Mouse (Mus musculus): ENCODE results near the gene Itpk1. TPM values are rescaled to one million over a fixed set of nuclear protein-coding genes. Genes with fewer than 3 reads are reported as not detected.

Itpk1 gene
- total and polyA plus RNA-seq, 2 experiments from 2014 or later = 47.5 to 47.6 TPM

DNA sequence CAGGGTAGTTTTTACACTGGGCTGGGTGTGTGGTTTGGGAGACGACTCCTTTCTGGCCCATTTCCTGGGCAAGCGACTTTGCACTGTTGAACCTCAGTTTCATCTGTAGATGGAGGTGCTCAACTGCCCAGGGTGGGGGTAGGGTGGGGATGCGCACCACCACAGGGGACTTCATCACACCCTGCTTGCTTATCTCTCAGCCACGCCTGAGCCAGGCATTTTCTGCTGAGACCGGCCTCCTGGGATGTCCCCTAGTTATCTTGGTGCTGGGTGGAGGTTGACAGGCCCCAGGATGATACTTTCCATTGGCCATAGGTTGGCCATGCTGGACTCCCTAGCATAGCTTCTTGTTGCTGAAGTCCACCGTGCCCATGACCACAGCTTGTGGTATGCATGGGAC, 139.6 kb downstream of the Itpk1 start:
- 89% methylated on average over 6 of the region's 6 CpGs for WGBS
- no peaks in the 10 kb centered on the region for H3K4me1 ChIP-seq (ENCODE audit: insufficient read depth)
- ATAC-seq (no peak), DNase-seq (no peak)
- no peak overlapping the region for H3K9ac ChIP-seq
- H3K9me3 ChIP-seq (ENCODE audit: low read length) = no peaks in the 10 kb centered on the region
- no peak overlapping the region for H3K27ac ChIP-seq (ENCODE audit: low read depth, low read length)
- no peak overlapping the region for H3K4me3 ChIP-seq (ENCODE audit: low read depth, low read length)
- no peak for TF ChIP-seq CTCF (IDR thresholded peaks at IDR 0.05; ENCODE audit: low read depth)
- H3K4me2 ChIP-seq (ENCODE audit: low read depth) = no peak overlapping the region
- peaks cover 23% of the 10 kb centered on the region for H3K36me3 ChIP-seq (ENCODE audit: insufficient read depth)
- no peaks in the 10 kb centered on the region for H3K27me3 ChIP-seq (ENCODE audit: insufficient read depth, low read length)

DNA sequence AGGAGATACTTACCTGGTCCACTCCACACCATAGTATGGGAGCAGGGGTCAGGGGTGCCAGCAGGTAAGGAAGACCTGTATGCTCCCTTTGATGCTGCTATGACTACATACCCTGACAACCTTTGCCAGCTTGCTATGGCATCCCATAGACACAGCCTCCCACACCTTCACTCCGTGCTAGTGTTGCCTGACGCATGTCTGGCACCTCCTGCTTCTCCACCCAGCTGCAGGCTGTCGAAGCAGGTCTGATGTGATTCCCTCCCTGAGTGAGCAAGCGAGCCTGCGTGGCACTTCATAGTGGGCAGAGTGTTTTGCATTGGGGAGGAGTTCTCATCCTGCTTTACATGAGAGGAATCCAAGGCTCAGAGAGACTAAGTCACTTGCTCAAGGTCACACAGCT, 147.4 kb downstream of the Itpk1 start:
- Histone ChIP-seq H3K27ac (ENCODE audit: low read depth, low read length) (no peak overlapping the region), H3K36me3 (ENCODE audit: insufficient read depth) (peaks cover 16% of the 10 kb centered on the region; the same call in 1 of the 2 replicates), H3K4me2 (ENCODE audit: low read depth) (no peak overlapping the region), H3K9ac (no peak overlapping the region), H3K9me3 (ENCODE audit: low read length) (no peaks in the 10 kb centered on the region), H3K27me3 (ENCODE audit: insufficient read depth, low read length) (no peaks in the 10 kb centered on the region), H3K4me1 (ENCODE audit: insufficient read depth) (peaks cover 9% of the 10 kb centered on the region; the same call in 1 of the 2 replicates), H3K4me3 (ENCODE audit: low read depth, low read length) (no peak overlapping the region)
- ATAC-seq = no peak
- 71% methylated on average over 5 of the region's 5 CpGs for WGBS
- no peak for TF ChIP-seq CTCF (IDR thresholded peaks at IDR 0.05; ENCODE audit: low read depth)
- no peak for DNase-seq

DNA sequence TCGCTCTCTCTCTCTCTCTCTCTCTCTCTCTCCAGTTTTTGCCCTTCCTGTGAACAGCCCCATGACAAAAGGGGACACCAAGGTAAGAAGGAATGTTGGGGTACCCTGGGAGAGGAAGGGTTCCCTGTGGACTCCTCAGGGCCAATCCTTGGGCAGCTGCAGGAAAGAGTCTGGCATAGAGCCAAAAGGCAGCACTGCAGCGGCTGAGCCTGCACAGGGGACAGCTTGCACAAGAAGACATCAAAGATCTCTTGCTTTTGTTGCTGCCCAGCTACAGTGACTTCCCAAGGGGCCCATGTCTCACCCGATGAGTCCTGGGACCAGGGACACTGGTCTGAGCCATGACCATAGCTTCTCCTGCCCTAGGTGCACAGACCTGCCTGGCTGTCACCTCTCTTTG, 148.9 kb downstream of the Itpk1 start:
- Histone ChIP-seq H3K4me3 (ENCODE audit: low read depth, low read length) (peak overlapping the region; percentile 75), H3K9ac (peak overlapping the region; percentile 79; the same call in 1 of the 2 replicates), H3K27me3 (ENCODE audit: insufficient read depth, low read length) (no peaks in the 10 kb centered on the region), H3K4me1 (ENCODE audit: insufficient read depth) (peaks cover 9% of the 10 kb centered on the region; the same call in 1 of the 2 replicates), H3K27ac (ENCODE audit: low read depth, low read length) (no peak overlapping the region), H3K36me3 (ENCODE audit: insufficient read depth) (peaks cover 14% of the 10 kb centered on the region; the same call in 1 of the 2 replicates), H3K4me2 (ENCODE audit: low read depth) (peak overlapping the region; percentile 84), H3K9me3 (ENCODE audit: low read length) (no peaks in the 10 kb centered on the region)
- TF ChIP-seq CTCF (IDR thresholded peaks at IDR 0.05; ENCODE audit: low read depth) = no peak
- WGBS = 42% methylated on average over 3 of the region's 3 CpGs
- ATAC-seq (no peak), DNase-seq (peak; percentile 53)

DNA sequence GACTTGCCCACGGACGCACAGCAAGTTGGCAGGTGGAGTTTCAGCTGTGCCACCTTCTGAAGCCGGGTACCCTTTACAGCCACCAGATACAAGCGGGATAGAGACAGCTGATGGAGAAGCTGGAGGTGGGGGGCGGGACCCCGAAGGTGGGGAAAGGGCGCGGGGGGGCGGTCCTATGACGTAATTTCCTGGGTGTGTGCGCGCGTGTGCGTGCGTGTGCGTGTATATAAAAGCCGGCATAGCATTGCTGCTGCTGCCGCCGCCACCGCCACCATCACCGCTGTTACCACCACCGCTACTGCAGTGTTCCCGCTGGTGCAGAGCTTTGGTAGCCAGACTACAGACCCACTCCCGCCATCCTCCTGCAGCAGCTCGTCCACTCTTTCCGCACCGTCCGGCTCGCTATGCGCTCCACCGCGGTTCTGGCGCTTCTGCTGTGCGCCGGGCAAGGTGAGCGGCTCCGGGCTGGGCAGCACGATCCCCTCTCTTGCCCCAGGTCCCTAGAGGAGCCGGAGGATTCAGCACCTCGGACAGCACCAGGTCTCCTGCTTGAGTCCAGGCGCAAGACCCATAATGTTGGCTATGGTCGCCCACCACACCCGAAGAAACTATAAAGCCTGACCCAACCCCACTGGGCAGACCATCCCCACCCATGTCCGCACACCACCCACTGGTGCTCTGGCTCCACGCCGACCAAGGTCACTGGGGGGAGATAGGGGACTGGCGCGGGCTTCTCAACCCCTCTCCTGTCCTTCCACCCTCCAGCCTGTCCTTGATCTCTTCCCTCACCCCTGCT, 149.8 kb downstream of the Itpk1 start, which contains the start of gene Chga:
Gene Chga (plus strand): TSS at position 249 of the 796 bp plus-strand sequence.
- Histone ChIP-seq H3K4me3 (ENCODE audit: low read depth, low read length) (peak within 1 kb of the TSS; percentile 75), H3K36me3 (ENCODE audit: insufficient read depth) (peaks cover 14% of the 10 kb centered on the region; the same call in 1 of the 2 replicates), H3K27ac (ENCODE audit: low read depth, low read length) (peak within 1 kb of the TSS; percentile 81), H3K27me3 (ENCODE audit: insufficient read depth, low read length) (no peaks in the 10 kb centered on the region), H3K4me1 (ENCODE audit: insufficient read depth) (peaks cover 9% of the 10 kb centered on the region; the same call in 1 of the 2 replicates), H3K9me3 (ENCODE audit: low read length) (no peaks in the 10 kb centered on the region), H3K4me2 (ENCODE audit: low read depth) (peak within 1 kb of the TSS; percentile 84), H3K9ac (peak within 1 kb of the TSS; percentile 79)
- peak; percentile 93 for ATAC-seq
- WGBS = 3% methylated on average over 48 of the region's 48 CpGs
- peak; percentile 93 for DNase-seq
- no peak; the same call in 1 of the 2 replicates for TF ChIP-seq CTCF (IDR thresholded peaks at IDR 0.05; ENCODE audit: low read depth)

DNA sequence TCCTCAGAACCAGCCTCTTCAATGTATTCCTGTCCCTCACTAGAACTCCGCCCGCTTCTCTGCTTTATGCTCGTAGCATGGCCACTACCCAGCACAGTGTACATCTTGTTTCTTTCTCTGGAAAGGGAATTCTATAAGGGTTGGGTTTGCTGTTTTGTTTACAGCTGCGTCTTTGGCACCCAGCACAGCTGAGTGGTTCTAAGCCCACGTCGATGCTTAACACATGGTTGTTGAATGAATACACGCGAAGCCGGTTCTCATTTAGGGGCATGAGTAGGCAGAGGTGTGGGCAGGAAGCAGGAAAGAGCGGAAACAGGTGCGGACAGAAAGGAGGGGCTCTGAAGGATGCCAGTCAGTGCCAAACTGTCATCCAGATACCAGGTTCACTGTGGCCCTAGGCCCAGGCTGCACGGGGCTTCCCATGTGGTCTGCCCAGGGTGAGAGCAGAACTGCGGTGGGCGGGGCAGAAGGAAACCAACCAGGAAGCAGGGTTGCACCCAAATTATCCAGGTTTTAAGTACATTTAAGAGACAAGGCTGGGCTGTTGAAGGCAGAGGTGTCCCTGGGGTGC, 150.9 kb downstream of the Itpk1 start:
- ATAC-seq = no peak
- TF ChIP-seq CTCF (IDR thresholded peaks at IDR 0.05; ENCODE audit: low read depth) = no peak
- WGBS = 75% methylated on average over 14 of the region's 14 CpGs
- H3K4me2 ChIP-seq (ENCODE audit: low read depth) = peak overlapping the region; percentile 84; the same call in 1 of the 2 replicates
- no peak overlapping the region for H3K4me3 ChIP-seq (ENCODE audit: low read depth, low read length)
- H3K27me3 ChIP-seq (ENCODE audit: insufficient read depth, low read length) = no peaks in the 10 kb centered on the region
- 0 out of 2 replicates have a peak, but pooled peaks cover 5% of the 10 kb centered on the region for H3K36me3 ChIP-seq (ENCODE audit: insufficient read depth)
- DNase-seq = no peak
- no peak overlapping the region for H3K27ac ChIP-seq (ENCODE audit: low read depth, low read length)
- H3K4me1 ChIP-seq (ENCODE audit: insufficient read depth) = peaks cover 9% of the 10 kb centered on the region; the same call in 1 of the 2 replicates
- no peaks in the 10 kb centered on the region for H3K9me3 ChIP-seq (ENCODE audit: low read length)
- no peak overlapping the region for H3K9ac ChIP-seq

DNA sequence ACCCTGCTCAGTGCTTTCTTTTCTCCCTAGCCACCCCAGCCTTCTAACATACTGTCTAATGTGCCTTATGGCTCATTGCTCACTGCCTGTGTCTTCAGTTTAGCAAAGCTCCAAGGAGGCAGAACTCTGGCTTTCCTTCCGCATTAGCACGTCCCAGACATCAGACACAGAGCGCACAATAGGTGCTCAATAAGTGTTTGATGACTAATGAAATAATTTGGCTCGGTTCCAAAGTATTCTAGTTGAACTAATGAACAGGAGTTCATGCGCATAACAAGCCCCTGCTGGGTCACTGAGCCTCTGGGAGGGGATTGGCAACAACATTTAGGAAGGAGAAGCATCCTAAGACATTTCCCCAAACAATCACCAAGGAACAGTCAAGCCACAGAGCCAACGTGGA, 152.7 kb downstream of the Itpk1 start:
- TF ChIP-seq CTCF (IDR thresholded peaks at IDR 0.05; ENCODE audit: low read depth) = no peak
- Histone ChIP-seq H3K4me1 (ENCODE audit: insufficient read depth) (peaks cover 9% of the 10 kb centered on the region; the same call in 1 of the 2 replicates), H3K4me2 (ENCODE audit: low read depth) (no peak overlapping the region), H3K27me3 (ENCODE audit: insufficient read depth, low read length) (no peaks in the 10 kb centered on the region), H3K36me3 (ENCODE audit: insufficient read depth) (no peaks in the 10 kb centered on the region), H3K27ac (ENCODE audit: low read depth, low read length) (no peak overlapping the region), H3K4me3 (ENCODE audit: low read depth, low read length) (no peak overlapping the region), H3K9ac (no peak overlapping the region), H3K9me3 (ENCODE audit: low read length) (no peaks in the 10 kb centered on the region)
- DNase-seq (no peak), ATAC-seq (no peak)
- 28% methylated on average over 6 of the region's 6 CpGs for WGBS

DNA sequence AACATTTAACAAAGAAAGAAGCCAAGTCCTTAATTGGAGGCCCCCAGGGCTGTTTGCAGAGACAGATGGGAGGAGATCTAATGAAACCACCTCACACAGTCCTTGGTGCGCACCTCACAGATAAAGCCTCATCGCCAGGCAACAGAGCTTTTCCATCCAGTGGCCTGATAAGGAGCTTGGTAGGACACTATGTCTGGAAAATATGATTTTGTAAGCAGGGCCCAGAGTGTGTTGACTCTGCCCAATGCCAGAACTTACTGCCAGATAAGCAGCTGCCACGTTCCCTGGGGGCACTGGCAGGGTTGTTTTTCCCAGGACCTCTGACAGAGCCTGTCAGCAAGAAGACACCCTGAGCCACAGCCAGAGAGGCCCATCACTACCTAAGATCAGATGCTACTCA, 153.5 kb downstream of the Itpk1 start:
- no peak overlapping the region for H3K4me2 ChIP-seq (ENCODE audit: low read depth)
- no peak overlapping the region for H3K9ac ChIP-seq
- no peaks in the 10 kb centered on the region for H3K9me3 ChIP-seq (ENCODE audit: low read length)
- peaks cover 7% of the 10 kb centered on the region; the same call in 1 of the 2 replicates for H3K4me1 ChIP-seq (ENCODE audit: insufficient read depth)
- H3K36me3 ChIP-seq (ENCODE audit: insufficient read depth) = no peaks in the 10 kb centered on the region
- H3K27me3 ChIP-seq (ENCODE audit: insufficient read depth, low read length) = no peaks in the 10 kb centered on the region
- 44% methylated on average over 3 of the region's 3 CpGs for WGBS
- H3K27ac ChIP-seq (ENCODE audit: low read depth, low read length) = no peak overlapping the region
- TF ChIP-seq CTCF (IDR thresholded peaks at IDR 0.05; ENCODE audit: low read depth) = no peak
- ATAC-seq (no peak), DNase-seq (no peak)
- no peak overlapping the region for H3K4me3 ChIP-seq (ENCODE audit: low read depth, low read length)
